Mouse (Mus musculus): Measurements from ENCODE around the gene Morf4l1. TPM values are rescaled to one million over a fixed set of nuclear protein-coding genes. Genes with fewer than 3 reads are reported as not detected.
"Not testable (repeated sequence)": the region's sequence is repeated elsewhere in the genome, so short reads cannot be mapped to it uniquely, and the experiment has no call there.

The Morf4l1 gene
- polyA plus RNA-seq, 1 experiment from 2014 or later = 575 TPM

DNA sequence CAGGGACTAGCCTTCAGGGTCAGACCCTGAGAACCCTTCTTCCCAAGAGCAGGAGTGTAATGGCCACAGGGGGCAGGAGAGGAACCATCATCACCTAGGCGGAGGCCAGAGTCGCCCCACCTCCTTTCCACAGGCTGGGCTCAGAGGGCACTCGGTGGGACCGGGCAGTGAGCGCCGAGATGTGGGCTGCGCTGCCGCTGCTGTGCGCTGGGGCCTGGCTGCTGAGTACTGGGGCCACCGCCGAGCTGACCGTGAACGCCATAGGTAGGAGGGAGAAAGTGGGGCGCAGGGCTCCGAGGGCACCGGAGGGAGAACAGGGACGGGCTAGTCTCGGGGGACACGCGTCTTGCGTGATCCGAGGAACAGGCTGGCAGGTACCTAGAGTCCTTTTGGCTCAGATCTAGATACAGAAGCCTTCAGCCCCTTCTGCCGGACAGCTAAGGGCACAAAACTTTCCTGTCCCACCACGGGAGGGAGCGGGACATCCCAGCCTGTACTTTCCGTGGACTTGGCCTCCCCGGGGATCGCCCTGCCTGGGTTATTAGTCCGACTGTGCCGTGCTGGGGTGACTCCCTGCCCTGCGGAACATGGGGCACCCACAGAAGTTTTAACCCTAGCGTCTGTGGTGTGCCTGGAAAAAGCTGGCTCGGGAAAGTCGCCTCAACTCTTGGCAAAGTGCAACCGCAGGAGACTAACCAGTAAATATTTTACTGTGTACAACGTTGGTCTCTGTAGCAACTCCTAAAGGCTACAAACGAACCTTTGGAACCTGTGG, 60.0 kb downstream of the Morf4l1 start:
- peaks cover 4% of the 10 kb centered on the region; the same call in 1 of the 2 replicates for H3K27me3 ChIP-seq
- WGBS = under 1% methylated on average over 37 of the region's 37 CpGs
- peaks cover 10% of the 10 kb centered on the region for H3K4me1 ChIP-seq (replicated peaks)
- ATAC-seq = peak; percentile 96
- H3K4me3 ChIP-seq (replicated peaks) = peak overlapping the region; percentile 44
- H3K4me2 ChIP-seq (replicated peaks) = peak overlapping the region; percentile 84
- H3K9ac ChIP-seq (replicated peaks) = peak overlapping the region; percentile 61
- H3K36me3 ChIP-seq = no peaks in the 10 kb centered on the region
- H3K27ac ChIP-seq = no peak overlapping the region
- no peaks in the 10 kb centered on the region for H3K9me3 ChIP-seq

DNA sequence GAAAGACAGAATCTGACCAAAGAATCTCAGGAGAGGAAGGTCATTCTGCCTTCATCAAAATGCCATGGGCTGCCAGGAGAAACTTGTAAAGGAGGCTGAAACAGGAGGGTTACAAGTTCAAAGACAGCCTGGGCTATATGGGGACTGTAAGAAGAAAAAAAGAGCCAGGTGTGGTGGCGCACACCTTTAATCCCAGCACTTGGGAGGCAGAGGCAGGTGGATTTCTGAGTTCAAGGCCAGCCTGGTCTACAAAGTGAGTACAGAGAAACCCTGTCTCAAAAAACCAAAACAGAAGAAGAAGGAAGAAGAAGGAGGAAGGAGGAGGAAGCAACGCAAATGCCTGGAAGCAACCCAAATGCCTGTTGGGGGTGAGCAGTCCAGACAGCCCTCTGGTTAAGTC, 60.7 kb downstream of the Morf4l1 start, which contains the start of gene Ctsh:
Ctsh (plus strand) TSS at position 301 of the 400 bp plus-strand sequence.
- ATAC-seq = no peak
- WGBS = 81% methylated on average over 2 of the region's 2 CpGs

DNA sequence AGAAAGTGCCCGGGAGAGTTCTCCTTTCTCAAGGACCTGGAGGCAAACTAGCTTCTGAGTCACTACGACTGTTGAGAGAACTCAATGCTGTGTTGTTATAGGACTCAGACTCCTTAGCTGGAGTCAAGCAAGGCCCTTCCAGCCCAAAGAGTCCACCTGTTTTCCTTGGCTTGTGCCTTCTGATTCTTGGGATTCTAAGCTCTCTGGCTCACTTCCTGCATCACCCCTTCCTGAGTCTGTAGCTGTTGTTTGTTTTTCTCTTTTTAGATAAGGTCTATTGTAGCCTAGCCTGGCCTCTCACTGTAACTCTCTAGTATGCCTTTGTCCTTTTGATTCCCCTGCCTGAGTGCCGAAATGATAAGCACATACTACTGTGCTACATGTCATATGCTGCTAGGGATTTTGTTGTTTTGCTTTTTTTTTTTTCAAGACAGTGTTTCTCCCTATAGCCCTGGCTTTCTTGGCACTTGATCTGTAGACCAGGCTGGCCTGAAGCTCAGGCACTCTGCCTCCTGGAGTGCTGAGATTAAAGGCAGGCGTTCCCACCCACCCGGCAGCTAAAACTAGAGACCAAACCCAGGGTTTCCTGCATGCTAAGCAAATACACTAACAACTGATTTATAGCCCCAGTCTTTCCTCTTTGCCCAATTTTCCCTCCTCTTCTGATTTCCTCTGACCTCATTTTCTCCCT, 66.5 kb downstream of the Morf4l1 start:
- no peak overlapping the region for H3K4me2 ChIP-seq (replicated peaks)
- WGBS = 79% methylated on average over 5 of the region's 5 CpGs
- no peak for ATAC-seq

More for the DNA sequence above, 60.7 kb downstream of the Morf4l1 start, which contains the start of gene Ctsh:
- H3K27ac ChIP-seq = no peak within 1 kb of the TSS
- no peaks in the 10 kb centered on the region for H3K36me3 ChIP-seq
- H3K9me3 ChIP-seq = no peaks in the 10 kb centered on the region
- peak within 1 kb of the TSS; percentile 84 for H3K4me2 ChIP-seq (replicated peaks)
- peaks cover 10% of the 10 kb centered on the region for H3K4me1 ChIP-seq (replicated peaks)
- peak within 1 kb of the TSS; percentile 61 for H3K9ac ChIP-seq (replicated peaks)
- peaks cover 4% of the 10 kb centered on the region; the same call in 1 of the 2 replicates for H3K27me3 ChIP-seq
- H3K4me3 ChIP-seq (replicated peaks) = peak within 1 kb of the TSS; percentile 44

GRCm38 (mm10) chr9:90045191-90045590, 69.4 kb downstream of the Morf4l1 start:
- Histone ChIP-seq H3K9me3 (no peaks in the 10 kb centered on the region; the same call in 1 of the 2 replicates), H3K4me2 (replicated peaks) (no peak overlapping the region), H3K9ac (replicated peaks) (no peak overlapping the region), H3K4me1 (replicated peaks) (no peaks in the 10 kb centered on the region), H3K27ac (no peak overlapping the region), H3K27me3 (no peaks in the 10 kb centered on the region), H3K36me3 (no peaks in the 10 kb centered on the region), H3K4me3 (replicated peaks) (no peak overlapping the region)
- ATAC-seq = no peak
- WGBS = 88% methylated on average over 7 of the region's 7 CpGs

More for the DNA sequence above, 66.5 kb downstream of the Morf4l1 start:
- no peaks in the 10 kb centered on the region for H3K27me3 ChIP-seq
- H3K36me3 ChIP-seq = no peaks in the 10 kb centered on the region
- H3K4me1 ChIP-seq (replicated peaks) = no peaks in the 10 kb centered on the region
- no peak overlapping the region for H3K9ac ChIP-seq (replicated peaks)
- no peak overlapping the region for H3K4me3 ChIP-seq (replicated peaks)
- H3K9me3 ChIP-seq = no peaks in the 10 kb centered on the region; the same call in 1 of the 2 replicates
- no peak overlapping the region for H3K27ac ChIP-seq

DNA sequence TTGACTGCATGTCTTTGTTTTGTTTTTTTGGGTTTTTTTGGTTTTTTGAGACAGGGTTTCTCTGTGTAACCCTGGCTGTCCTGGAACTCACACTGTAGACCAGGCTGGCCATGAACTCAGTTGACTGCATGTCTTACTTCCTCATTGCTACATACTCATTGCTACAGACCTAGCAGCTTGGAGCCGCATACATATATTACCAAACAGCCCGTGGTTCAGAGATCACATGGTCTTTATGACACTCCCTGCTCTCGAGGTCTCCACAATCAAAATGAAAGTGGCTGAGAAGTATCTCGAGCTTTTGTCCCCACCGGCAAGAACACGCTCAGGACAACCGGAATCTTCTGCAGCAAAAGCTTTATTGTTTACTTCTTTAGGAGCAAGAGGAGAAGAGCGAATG, 71.7 kb downstream of the Morf4l1 start:
- not testable (repeated sequence) for H3K36me3 ChIP-seq

More for the DNA sequence above, 71.7 kb downstream of the Morf4l1 start:
- not testable (repeated sequence) for H3K27me3 ChIP-seq; H3K9me3 ChIP-seq; H3K9ac ChIP-seq (replicated peaks); H3K4me1 ChIP-seq (replicated peaks); H3K4me3 ChIP-seq (replicated peaks); H3K27ac ChIP-seq; ATAC-seq; H3K4me2 ChIP-seq (replicated peaks)
- 90% methylated on average over 8 of the region's 8 CpGs for WGBS

Other genes starting within 250 kb of the Morf4l1 start
- 0.88 and 1.3 TPM in 2 replicates for gene Rasgrf1, start 204.9 kb downstream of the Morf4l1 start, polyA plus RNA-seq (2015; fragmentation: Nextera tagmentation; extraction: Ambion mirVana)
- gene Ctsh, start 60.6 kb downstream of the Morf4l1 start, polyA plus RNA-seq (2015; fragmentation: Nextera tagmentation; extraction: Ambion mirVana) = 13.4 and 13.9 TPM in 2 replicates
- gene Adamts7, start 48.3 kb upstream of the Morf4l1 start, polyA plus RNA-seq (2015; fragmentation: Nextera tagmentation; extraction: Ambion mirVana) = 13.4 and 17.8 TPM in 2 replicates
- 5.3 and 5.9 TPM in 2 replicates for gene Tbc1d2b, start 156.0 kb upstream of the Morf4l1 start, polyA plus RNA-seq (2015; fragmentation: Nextera tagmentation; extraction: Ambion mirVana)

Data from midbrain, embryonic 13.5 days (tissue).